Mouse (Mus musculus) layer of hippocampus, postnatal 14 days (tissue): ENCODE data around the gene Lhfpl5. TPM values are rescaled to one million over a fixed set of nuclear protein-coding genes. Genes with fewer than 3 reads are reported as not detected.

Source experiments
- DNase-seq, 2 experiments: peaks; one replicate each; pipeline ENCODE4 v3.0.0; 2021 to 2022; ENCODE audit warnings: low spot score in 2 of 2, mixed read lengths in 1 of 2
- microRNA-seq, 2 experiments: library from miRNA; unstranded; fragments of <30 nt; microRNA quantifications; one replicate each; pipeline ENCODE4 v1.2.0; 2021
- total RNA-seq, 2 experiments: library from RNA; stranded (reverse); gene quantifications; 2 replicates each; pipeline ENCODE4 v1.2.3; 2021

Lhfpl5 gene
- total RNA-seq, 2 experiments from 2014 or later: 2.7 to 3.4 TPM

GRCm38 (mm10) chr17:28624841-28625240 lies 49.4 kb downstream of the Lhfpl5 start:
- DNase-seq: no peak

GRCm38 (mm10) chr17:28625327-28625726 lies 49.9 kb downstream of the Lhfpl5 start:
- no peak for DNase-seq

GRCm38 (mm10) chr17:28626937-28627336 lies 51.5 kb downstream of the Lhfpl5 start:
- no peak for DNase-seq

- DNase-seq: no peak
Observed at GRCm38 (mm10) chr17:28628248-28629124, 53.0 kb downstream of the Lhfpl5 start.

- no peak for DNase-seq
Observed at GRCm38 (mm10) chr17:28629125-28629524, 53.7 kb downstream of the Lhfpl5 start.

Small RNA genes within 50 kb of the gene (microRNA-seq; reads per million reads assigned to microRNA genes)
- gene Gm25195: 0 reads per million in 2 experiments
- gene Mir6969: 0 reads per million in 2 experiments

Other genes with a start within 250 kb of the Lhfpl5 start
- gene Rpl10a, start 247.2 kb upstream of the Lhfpl5 start, total RNA-seq: 100 to 1,000 TPM; 394 to 418 TPM
- 1 to 10 TPM; 5.1 to 5.7 TPM for gene Tead3, start 224.8 kb upstream of the Lhfpl5 start, total RNA-seq
- gene Tulp1, start 210.4 kb upstream of the Lhfpl5 start, total RNA-seq: not detected
- 10 to 100 TPM; 65.4 to 78.1 TPM for gene Fkbp5, start 58.1 kb upstream of the Lhfpl5 start, total RNA-seq
- gene Armc12, start 44.8 kb upstream of the Lhfpl5 start, total RNA-seq: not detected
- gene Clpsl2, start 26.2 kb upstream of the Lhfpl5 start, total RNA-seq: not detected
- gene Clps, start 14.9 kb upstream of the Lhfpl5 start, total RNA-seq: not detected
- 10 to 100 TPM; 87.0 to 90.8 TPM for gene Srpk1, start 47.1 kb downstream of the Lhfpl5 start, total RNA-seq
- gene Slc26a8, start 114.6 kb downstream of the Lhfpl5 start, total RNA-seq: 1 to 10 TPM; 9.0 TPM
- 10 to 100 TPM; 66.5 to 68.1 TPM for gene Mapk14, start 115.7 kb downstream of the Lhfpl5 start, total RNA-seq
- gene AC170998.1, start 150.4 kb downstream of the Lhfpl5 start, total RNA-seq: 1 to 10 TPM; 1.4 to 2.3 TPM
- gene Mapk13, start 193.7 kb downstream of the Lhfpl5 start, total RNA-seq: 1 to 10 TPM; 1.0 to 1.5 TPM
- gene Brpf3, start 225.4 kb downstream of the Lhfpl5 start, total RNA-seq: 10 to 100 TPM; 31.8 to 35.7 TPM